Mouse (Mus musculus): Measurements from ENCODE around the gene Tln2. TPM values are rescaled to one million over a fixed set of nuclear protein-coding genes. Genes with fewer than 3 reads are reported as not detected.

The Tln2 gene
- polyA plus RNA-seq, 1 experiment from 2014 or later, result 37.9 TPM

- Histone ChIP-seq H3K9ac (ENCODE audit: low read depth, low read length) (no peak overlapping the region), H3K4me2 (ENCODE audit: low read length) (no peak overlapping the region), H3K4me1 (ENCODE audit: control insufficient read depth, insufficient read depth, low read depth, low read length) (no peaks in the 10 kb centered on the region), H3K36me3 (ENCODE audit: control insufficient read depth, insufficient read depth, low read length) (no peaks in the 10 kb centered on the region; the same call in 1 of the 2 replicates), H3K9me3 (ENCODE audit: control insufficient read depth, low read length) (no peaks in the 10 kb centered on the region), H3K27ac (ENCODE audit: low read depth, low read length) (no peak overlapping the region), H3K4me3 (ENCODE audit: low read length) (no peak overlapping the region), H3K27me3 (replicated peaks; ENCODE audit: control insufficient read depth, insufficient read depth, low read length) (no peaks in the 10 kb centered on the region)
- no peak for ATAC-seq
- 87% methylated on average over 10 of the region's 10 CpGs for WGBS
Measured at GRCm38 (mm10) chr9:67362511-67362910, 197.0 kb downstream of the Tln2 start.

- no peak overlapping the region for H3K27ac ChIP-seq (ENCODE audit: low read depth, low read length)
Measured at GRCm38 (mm10) chr9:67362053-67362452, 197.4 kb downstream of the Tln2 start.

DNA sequence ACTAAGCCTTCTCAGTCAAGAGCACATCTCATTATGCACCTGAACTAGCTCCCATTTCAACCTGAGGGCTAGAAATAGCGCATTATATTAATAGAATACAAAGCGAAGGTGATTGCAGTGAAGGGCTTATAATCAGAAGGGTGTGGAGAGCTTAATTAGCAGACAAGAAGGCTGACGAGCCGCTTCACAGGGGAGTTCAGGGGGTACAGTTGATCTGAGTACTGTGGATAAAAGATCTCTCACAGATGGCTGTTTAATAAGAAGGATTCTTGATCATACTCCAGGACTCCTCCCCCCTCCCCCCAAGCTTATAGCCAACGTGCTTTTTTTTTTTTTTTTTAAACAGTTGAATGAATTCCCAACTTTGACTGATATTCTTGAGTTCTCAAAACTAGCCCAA, 198.0 kb downstream of the Tln2 start:
- Histone ChIP-seq H3K9me3 (ENCODE audit: control insufficient read depth, low read length) (no peaks in the 10 kb centered on the region), H3K4me3 (ENCODE audit: low read length) (no peak overlapping the region), H3K27ac (ENCODE audit: low read depth, low read length) (no peak overlapping the region; the same call in 1 of the 2 replicates), H3K36me3 (ENCODE audit: control insufficient read depth, insufficient read depth, low read length) (no peaks in the 10 kb centered on the region; the same call in 1 of the 2 replicates), H3K27me3 (replicated peaks; ENCODE audit: control insufficient read depth, insufficient read depth, low read length) (no peaks in the 10 kb centered on the region), H3K4me1 (ENCODE audit: control insufficient read depth, insufficient read depth, low read depth, low read length) (no peaks in the 10 kb centered on the region), H3K9ac (ENCODE audit: low read depth, low read length) (no peak overlapping the region), H3K4me2 (ENCODE audit: low read length) (no peak overlapping the region)
- no peak for ATAC-seq
- 64% methylated on average over 5 of the region's 5 CpGs for WGBS

More at GRCm38 (mm10) chr9:67362053-67362452, 197.4 kb downstream of the Tln2 start:
- ATAC-seq, result no peak
- no peak overlapping the region for H3K4me3 ChIP-seq (ENCODE audit: low read length)
- no peaks in the 10 kb centered on the region for H3K4me1 ChIP-seq (ENCODE audit: control insufficient read depth, insufficient read depth, low read depth, low read length)
- H3K9me3 ChIP-seq (ENCODE audit: control insufficient read depth, low read length), result no peaks in the 10 kb centered on the region
- 55% methylated on average over 2 of the region's 2 CpGs for WGBS
- no peaks in the 10 kb centered on the region for H3K27me3 ChIP-seq (replicated peaks; ENCODE audit: control insufficient read depth, insufficient read depth, low read length)
- H3K36me3 ChIP-seq (ENCODE audit: control insufficient read depth, insufficient read depth, low read length), result no peaks in the 10 kb centered on the region; the same call in 1 of the 2 replicates
- no peak overlapping the region for H3K9ac ChIP-seq (ENCODE audit: low read depth, low read length)
- no peak overlapping the region for H3K4me2 ChIP-seq (ENCODE audit: low read length)

DNA sequence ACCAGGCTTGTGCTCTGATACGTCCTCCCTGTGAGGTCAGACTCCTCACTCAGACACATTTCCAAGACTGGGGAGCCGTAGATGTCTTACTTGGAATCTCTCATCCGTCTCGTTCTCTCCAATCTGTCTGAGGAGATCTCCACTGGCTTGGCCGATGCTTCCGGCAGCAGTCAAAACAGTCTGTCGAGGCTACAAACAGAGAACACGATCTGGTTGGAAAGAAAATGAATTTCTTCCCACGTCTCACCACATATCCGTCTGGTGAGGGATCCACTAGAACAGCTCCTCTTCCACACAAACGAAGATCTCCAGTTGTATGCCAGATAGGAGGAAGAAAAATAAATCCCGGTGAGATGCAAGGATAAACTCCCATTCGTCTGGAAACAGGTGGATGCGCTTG, 205.1 kb downstream of the Tln2 start:
- no peaks in the 10 kb centered on the region for H3K9me3 ChIP-seq (ENCODE audit: control insufficient read depth, low read length)
- 93% methylated on average over 14 of the region's 14 CpGs for WGBS
- no peak overlapping the region for H3K4me3 ChIP-seq (ENCODE audit: low read length)
- no peaks in the 10 kb centered on the region for H3K4me1 ChIP-seq (ENCODE audit: control insufficient read depth, insufficient read depth, low read depth, low read length)
- H3K4me2 ChIP-seq (ENCODE audit: low read length), result no peak overlapping the region
- no peak overlapping the region for H3K27ac ChIP-seq (ENCODE audit: low read depth, low read length)
- no peak overlapping the region for H3K9ac ChIP-seq (ENCODE audit: low read depth, low read length)
- H3K27me3 ChIP-seq (replicated peaks; ENCODE audit: control insufficient read depth, insufficient read depth, low read length), result no peaks in the 10 kb centered on the region
- no peaks in the 10 kb centered on the region for H3K36me3 ChIP-seq (ENCODE audit: control insufficient read depth, insufficient read depth, low read length)
- no peak for ATAC-seq

- Histone ChIP-seq H3K27me3 (replicated peaks; ENCODE audit: control insufficient read depth, insufficient read depth, low read length) (no peaks in the 10 kb centered on the region), H3K4me3 (ENCODE audit: low read length) (no peak overlapping the region), H3K27ac (ENCODE audit: low read depth, low read length) (no peak overlapping the region), H3K36me3 (ENCODE audit: control insufficient read depth, insufficient read depth, low read length) (no peaks in the 10 kb centered on the region), H3K4me1 (ENCODE audit: control insufficient read depth, insufficient read depth, low read depth, low read length) (no peaks in the 10 kb centered on the region), H3K9ac (ENCODE audit: low read depth, low read length) (no peak overlapping the region), H3K4me2 (ENCODE audit: low read length) (no peak overlapping the region), H3K9me3 (ENCODE audit: control insufficient read depth, low read length) (no peaks in the 10 kb centered on the region)
- ATAC-seq, result no peak
- WGBS, result 79% methylated on average over 7 of the region's 7 CpGs
Measured at GRCm38 (mm10) chr9:67353365-67353764, 206.1 kb downstream of the Tln2 start.

- Histone ChIP-seq H3K27me3 (replicated peaks; ENCODE audit: control insufficient read depth, insufficient read depth, low read length) (no peaks in the 10 kb centered on the region), H3K4me1 (ENCODE audit: control insufficient read depth, insufficient read depth, low read depth, low read length) (no peaks in the 10 kb centered on the region), H3K36me3 (ENCODE audit: control insufficient read depth, insufficient read depth, low read length) (no peaks in the 10 kb centered on the region), H3K4me2 (ENCODE audit: low read length) (no peak overlapping the region), H3K9ac (ENCODE audit: low read depth, low read length) (no peak overlapping the region), H3K4me3 (ENCODE audit: low read length) (no peak overlapping the region), H3K27ac (ENCODE audit: low read depth, low read length) (no peak overlapping the region), H3K9me3 (ENCODE audit: control insufficient read depth, low read length) (no peaks in the 10 kb centered on the region)
- 86% methylated on average over 7 of the region's 7 CpGs for WGBS
- ATAC-seq, result no peak
Measured at GRCm38 (mm10) chr9:67348983-67349382, 210.5 kb downstream of the Tln2 start.

DNA sequence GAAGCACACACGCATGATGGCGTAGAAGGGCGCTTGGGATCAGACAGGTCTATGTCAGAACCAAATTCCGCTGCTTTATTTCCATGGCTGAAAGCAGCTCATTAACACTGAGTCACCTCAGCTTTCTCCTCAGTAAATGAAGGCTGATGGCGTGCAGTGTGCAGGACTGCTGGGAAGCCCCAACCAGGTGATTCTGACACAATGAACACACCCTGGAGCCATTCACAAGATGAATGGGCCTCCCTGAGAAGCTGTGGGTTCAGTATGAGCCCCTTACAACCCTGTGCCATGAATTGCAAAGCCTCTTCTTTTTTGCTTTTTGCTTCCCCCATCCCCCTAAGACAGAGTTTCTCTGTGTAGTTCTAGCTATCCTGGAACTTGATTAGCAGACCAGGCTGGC, 212.3 kb downstream of the Tln2 start:
- Histone ChIP-seq H3K4me3 (ENCODE audit: low read length) (no peak overlapping the region), H3K9me3 (ENCODE audit: control insufficient read depth, low read length) (no peaks in the 10 kb centered on the region), H3K4me2 (ENCODE audit: low read length) (no peak overlapping the region), H3K27ac (ENCODE audit: low read depth, low read length) (no peak overlapping the region), H3K9ac (ENCODE audit: low read depth, low read length) (no peak overlapping the region), H3K36me3 (ENCODE audit: control insufficient read depth, insufficient read depth, low read length) (no peaks in the 10 kb centered on the region), H3K27me3 (replicated peaks; ENCODE audit: control insufficient read depth, insufficient read depth, low read length) (no peaks in the 10 kb centered on the region), H3K4me1 (ENCODE audit: control insufficient read depth, insufficient read depth, low read depth, low read length) (no peaks in the 10 kb centered on the region)
- no peak for ATAC-seq
- WGBS, result 91% methylated on average over 5 of the region's 5 CpGs

DNA sequence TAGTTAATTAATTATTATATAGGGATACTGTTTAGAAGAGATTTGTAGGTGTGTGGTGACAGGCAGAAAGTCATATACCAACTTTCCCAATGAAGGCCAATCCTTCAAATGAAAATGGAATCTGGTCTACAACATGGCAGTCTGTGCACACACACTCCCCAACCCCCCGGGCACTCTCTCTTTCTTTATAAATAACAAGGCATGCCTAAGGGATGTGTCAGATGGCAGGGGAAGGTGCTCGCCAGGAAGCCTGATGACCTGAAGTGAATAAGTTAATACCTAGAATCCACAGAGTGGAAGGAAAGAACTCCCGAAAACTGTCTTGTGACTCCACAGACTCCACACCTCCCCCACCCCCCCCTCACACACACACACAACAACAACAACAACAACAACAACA, 228.2 kb downstream of the Tln2 start:
- Histone ChIP-seq H3K9ac (ENCODE audit: low read depth, low read length) (no peak overlapping the region), H3K9me3 (ENCODE audit: control insufficient read depth, low read length) (no peaks in the 10 kb centered on the region), H3K4me3 (ENCODE audit: low read length) (no peak overlapping the region), H3K27ac (ENCODE audit: low read depth, low read length) (no peak overlapping the region), H3K36me3 (ENCODE audit: control insufficient read depth, insufficient read depth, low read length) (no peaks in the 10 kb centered on the region), H3K4me1 (ENCODE audit: control insufficient read depth, insufficient read depth, low read depth, low read length) (no peaks in the 10 kb centered on the region), H3K27me3 (replicated peaks; ENCODE audit: control insufficient read depth, insufficient read depth, low read length) (no peaks in the 10 kb centered on the region), H3K4me2 (ENCODE audit: low read length) (no peak overlapping the region)
- 81% methylated on average over 3 of the region's 3 CpGs for WGBS
- no peak for ATAC-seq

DNA sequence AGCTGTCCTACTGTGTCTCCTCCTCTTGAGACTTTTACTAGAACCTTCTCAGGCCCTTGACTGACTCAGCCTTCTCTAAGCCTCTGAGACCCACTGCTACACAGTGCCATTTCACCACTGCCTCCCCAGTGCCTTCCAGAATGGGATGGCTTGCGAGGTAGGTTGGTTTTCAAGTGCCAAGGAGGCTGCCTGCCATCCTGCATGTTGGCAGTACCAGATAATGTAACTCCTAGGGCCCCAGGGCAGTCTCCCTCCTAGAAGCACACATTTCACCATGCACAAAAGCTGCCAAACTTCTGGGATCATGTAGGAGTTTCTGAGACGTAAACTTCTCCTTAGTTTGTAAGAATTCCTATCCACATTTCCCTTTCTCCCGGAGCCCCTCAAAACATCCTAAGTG, 231.1 kb downstream of the Tln2 start:
- Histone ChIP-seq H3K9ac (ENCODE audit: low read depth, low read length) (no peak overlapping the region), H3K4me1 (ENCODE audit: control insufficient read depth, insufficient read depth, low read depth, low read length) (no peaks in the 10 kb centered on the region), H3K4me2 (ENCODE audit: low read length) (no peak overlapping the region), H3K36me3 (ENCODE audit: control insufficient read depth, insufficient read depth, low read length) (no peaks in the 10 kb centered on the region), H3K27ac (ENCODE audit: low read depth, low read length) (no peak overlapping the region), H3K9me3 (ENCODE audit: control insufficient read depth, low read length) (no peaks in the 10 kb centered on the region), H3K27me3 (replicated peaks; ENCODE audit: control insufficient read depth, insufficient read depth, low read length) (no peaks in the 10 kb centered on the region), H3K4me3 (ENCODE audit: low read length) (no peak overlapping the region)
- ATAC-seq, result no peak
- WGBS, result 91% methylated on average over 3 of the region's 3 CpGs

GRCm38 (mm10) chr9:67321886-67322285, 237.6 kb downstream of the Tln2 start:
- Histone ChIP-seq H3K4me2 (ENCODE audit: low read length) (no peak overlapping the region), H3K27me3 (replicated peaks; ENCODE audit: control insufficient read depth, insufficient read depth, low read length) (no peaks in the 10 kb centered on the region), H3K9ac (ENCODE audit: low read depth, low read length) (no peak overlapping the region), H3K36me3 (ENCODE audit: control insufficient read depth, insufficient read depth, low read length) (no peaks in the 10 kb centered on the region), H3K9me3 (ENCODE audit: control insufficient read depth, low read length) (no peaks in the 10 kb centered on the region), H3K27ac (ENCODE audit: low read depth, low read length) (no peak overlapping the region), H3K4me3 (ENCODE audit: low read length) (no peak overlapping the region), H3K4me1 (ENCODE audit: control insufficient read depth, insufficient read depth, low read depth, low read length) (no peaks in the 10 kb centered on the region)
- WGBS, result 78% methylated on average over 6 of the region's 6 CpGs
- ATAC-seq, result no peak
